Mouse (Mus musculus) brain, embryonic 14.5 days (tissue): ENCODE results near the gene Actl6a.

Source experiments
- CTCF ChIP-seq: fragments of 200-500 bp; IDR thresholded peaks from 2 replicates; pipeline ENCODE4 v1.5.1; 2012; ENCODE audit warnings: inconsistent platforms, mild to moderate bottlenecking, moderate library complexity, borderline replicate concordance; ENCODE audit not compliant: insufficient read depth, insufficient read length; ENCODE audit errors: extremely low read depth
- POLR2A ChIP-seq: fragments of 200-500 bp; IDR thresholded peaks from 2 replicates; pipeline ENCODE4 v1.6.1; 2012; ENCODE audit warnings: mild to moderate bottlenecking, inconsistent platforms, borderline replicate concordance; ENCODE audit not compliant: poor library complexity, insufficient read depth, insufficient read length, severe bottlenecking; ENCODE audit errors: extremely low read depth

GRCm38 (mm10) chr3:32745001-32745400 is 38.9 kb downstream of the Actl6a start:
- no peak for TF ChIP-seq CTCF
- TF ChIP-seq POLR2A: no peak
